17 mouse cellular contexts compared by ENCODE assay signal in the genomic region with DNA sequence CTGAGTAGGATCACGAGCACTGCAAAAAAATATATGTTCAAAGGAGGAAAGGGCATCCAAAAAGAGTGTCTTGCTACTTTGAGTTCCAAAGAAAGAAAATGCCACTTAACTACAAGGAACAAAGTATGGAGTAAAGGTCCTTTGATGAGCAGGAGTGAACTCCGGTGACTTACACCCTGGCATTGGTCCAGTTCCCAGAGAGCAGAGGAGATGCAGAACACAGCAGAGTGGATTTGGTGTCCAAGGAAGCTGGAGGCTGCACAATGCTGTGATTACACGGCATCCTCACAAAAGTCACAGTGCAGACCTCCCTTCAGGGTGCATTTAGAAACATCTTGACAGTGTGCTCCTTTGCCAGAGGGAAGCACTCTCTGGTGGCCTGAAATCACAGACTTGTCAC.
"Had no signal": no experiment of that assay in that cellular context is flagged by ENCODE, and none has a peak within 500 bp of the region (broad histone marks: within the 10 kb centered on the region; RNA-seq: fewer than 3 reads in every experiment).

No protein-coding gene starts in this region.

- H3K4me3 ChIP-seq: megakaryocyte, embryonic 14.5 days; midbrain, embryonic 13.5 days; midbrain, embryonic 15.5 days; neural tube, embryonic 13.5 days; neural tube, embryonic 15.5 days had no signal

- H3K9me3 ChIP-seq: megakaryocyte, embryonic 14.5 days; midbrain, embryonic 13.5 days; midbrain, embryonic 15.5 days; neural tube, embryonic 13.5 days; neural tube, embryonic 15.5 days had no signal

- H3K27me3 ChIP-seq: midbrain, embryonic 13.5 days; midbrain, embryonic 15.5 days; neural tube, embryonic 13.5 days; neural tube, embryonic 15.5 days had no signal

- H3K4me1 ChIP-seq: megakaryocyte, embryonic 14.5 days; midbrain, embryonic 13.5 days; midbrain, embryonic 15.5 days; neural tube, embryonic 13.5 days; neural tube, embryonic 15.5 days had no signal

- H3K27ac ChIP-seq: macrophage; midbrain, embryonic 13.5 days; midbrain, embryonic 15.5 days; neural tube, embryonic 13.5 days; neural tube, embryonic 15.5 days had no signal

- DNase-seq: lung, adult 18-20 months; lung, embryonic 14.5 days; lung, postnatal 14 days; lung, postnatal 36 days; retina, postnatal 1 day; right cerebral cortex, postnatal 25 days; right cerebral cortex, postnatal 4 days; spleen, adult 18-20 months; thymus, adult 18-20 months; thymus, postnatal 14 days; thymus, postnatal 36 days had no signal

- H3K36me3 ChIP-seq: midbrain, embryonic 13.5 days; midbrain, embryonic 15.5 days; neural tube, embryonic 13.5 days; neural tube, embryonic 15.5 days had no signal
